Mouse (Mus musculus): ENCODE results near the gene Adipor2. TPM values are rescaled to one million over a fixed set of nuclear protein-coding genes. Genes with fewer than 3 reads are reported as not detected.

Adipor2 gene
- total RNA-seq, 1 experiment, result 59.4 TPM

GRCm38 (mm10) chr6:119405310-119405709 lies 12.2 kb downstream of the Adipor2 start:
- no peak overlapping the region for H3K4me3 ChIP-seq (ENCODE audit: insufficient read depth in 1 of 2, low read depth in 1 of 2, low read length in 2 of 2, poor library complexity in 1 of 2, severe bottlenecking in 1 of 2)
- H3K36me3 ChIP-seq (ENCODE audit: control insufficient read depth, insufficient read depth, low read length, poor library complexity, severe bottlenecking), result peaks cover 14% of the 10 kb centered on the region
- no peak for TF ChIP-seq CHD2 (IDR thresholded peaks at IDR 0.05; ENCODE audit: low read depth, low read length)
- no peak for TF ChIP-seq HCFC1 (IDR thresholded peaks at IDR 0.05; ENCODE audit: borderline replicate concordance, insufficient read depth, low read length)
- no peak for TF ChIP-seq MAFK (IDR thresholded peaks at IDR 0.05; ENCODE audit: insufficient read depth, low read depth, low read length)
- no peak for TF ChIP-seq ZC3H11A (IDR thresholded peaks at IDR 0.05; ENCODE audit: borderline replicate concordance, low read depth, low read length)
- no peak for TF ChIP-seq ZNF384 (IDR thresholded peaks at IDR 0.05; ENCODE audit: low read depth, low read length)
- no peak overlapping the region for H3K9ac ChIP-seq (ENCODE audit: insufficient read depth, low read depth, low read length, poor library complexity, severe bottlenecking)
- H3K9me3 ChIP-seq (ENCODE audit: control insufficient read depth, insufficient read depth, low read depth, low read length), result no peaks in the 10 kb centered on the region
- H3K27ac ChIP-seq (ENCODE audit: insufficient read depth, low read depth, low read length, poor library complexity, severe bottlenecking), result no peak overlapping the region
- H3K4me1 ChIP-seq (ENCODE audit: control insufficient read depth in 2 of 2, insufficient read depth in 2 of 2, low read length in 2 of 2, poor library complexity in 1 of 2), result peaks cover 2 to 15% of the 10 kb centered on the region in 2 experiments; a peak in 2 of 4 replicates
- in situ Hi-C loops (cut with MboI; ENCODE audit: low sequenced_read_pairs in 2 of 2, unreplicated experiment in 2 of 2), result no loop called here
- DNase-seq (ENCODE audit: low read depth, low spot score), result no peak

- no peak for DNase-seq (ENCODE audit: low read depth, low spot score)
- peaks cover 14% of the 10 kb centered on the region for H3K36me3 ChIP-seq (ENCODE audit: control insufficient read depth, insufficient read depth, low read length, poor library complexity, severe bottlenecking)
- in situ Hi-C loops (cut with MboI; ENCODE audit: low sequenced_read_pairs in 2 of 2, unreplicated experiment in 2 of 2), result no loop called here
- no peaks in the 10 kb centered on the region for H3K9me3 ChIP-seq (ENCODE audit: control insufficient read depth, insufficient read depth, low read depth, low read length)
- no peak overlapping the region for H3K9ac ChIP-seq (ENCODE audit: insufficient read depth, low read depth, low read length, poor library complexity, severe bottlenecking)
- no peak overlapping the region for H3K4me3 ChIP-seq (ENCODE audit: insufficient read depth in 1 of 2, low read depth in 1 of 2, low read length in 2 of 2, poor library complexity in 1 of 2, severe bottlenecking in 1 of 2)
- TF ChIP-seq CHD2 (IDR thresholded peaks at IDR 0.05; ENCODE audit: low read depth, low read length), result no peak
- no peak for TF ChIP-seq HCFC1 (IDR thresholded peaks at IDR 0.05; ENCODE audit: borderline replicate concordance, insufficient read depth, low read length)
- no peak for TF ChIP-seq ZNF384 (IDR thresholded peaks at IDR 0.05; ENCODE audit: low read depth, low read length)
- TF ChIP-seq ZC3H11A (IDR thresholded peaks at IDR 0.05; ENCODE audit: borderline replicate concordance, low read depth, low read length), result no peak
- TF ChIP-seq MAFK (IDR thresholded peaks at IDR 0.05; ENCODE audit: insufficient read depth, low read depth, low read length), result no peak
- no peak overlapping the region for H3K27ac ChIP-seq (ENCODE audit: insufficient read depth, low read depth, low read length, poor library complexity, severe bottlenecking)
- H3K4me1 ChIP-seq (ENCODE audit: control insufficient read depth in 2 of 2, insufficient read depth in 2 of 2, low read length in 2 of 2, poor library complexity in 1 of 2), result peaks cover 2 to 15% of the 10 kb centered on the region in 2 experiments; a peak in 2 of 4 replicates
Measured at GRCm38 (mm10) chr6:119404854-119405253, 12.7 kb downstream of the Adipor2 start.

GRCm38 (mm10) chr6:119402976-119403375 lies 14.5 kb downstream of the Adipor2 start:
- H3K27ac ChIP-seq (ENCODE audit: insufficient read depth, low read depth, low read length, poor library complexity, severe bottlenecking), result no peak overlapping the region
- TF ChIP-seq CHD2 (IDR thresholded peaks at IDR 0.05; ENCODE audit: low read depth, low read length) (no peak), HCFC1 (IDR thresholded peaks at IDR 0.05; ENCODE audit: borderline replicate concordance, insufficient read depth, low read length) (no peak), ZC3H11A (IDR thresholded peaks at IDR 0.05; ENCODE audit: borderline replicate concordance, low read depth, low read length) (no peak), ZNF384 (IDR thresholded peaks at IDR 0.05; ENCODE audit: low read depth, low read length) (no peak), MAFK (IDR thresholded peaks at IDR 0.05; ENCODE audit: insufficient read depth, low read depth, low read length) (peak; percentile 63; the same call in 1 of the 2 replicates)
- DNase-seq (ENCODE audit: low read depth, low spot score), result no peak
- H3K4me1 ChIP-seq (ENCODE audit: control insufficient read depth in 2 of 2, insufficient read depth in 2 of 2, low read length in 2 of 2, poor library complexity in 1 of 2), result peaks cover 0 to 7% of the 10 kb centered on the region in 2 experiments; a peak in 2 of 4 replicates
- H3K9me3 ChIP-seq (ENCODE audit: control insufficient read depth, insufficient read depth, low read depth, low read length), result no peaks in the 10 kb centered on the region
- H3K36me3 ChIP-seq (ENCODE audit: control insufficient read depth, insufficient read depth, low read length, poor library complexity, severe bottlenecking), result peaks cover 14% of the 10 kb centered on the region
- no peak overlapping the region for H3K4me3 ChIP-seq (ENCODE audit: insufficient read depth in 1 of 2, low read depth in 1 of 2, low read length in 2 of 2, poor library complexity in 1 of 2, severe bottlenecking in 1 of 2)
- H3K9ac ChIP-seq (ENCODE audit: insufficient read depth, low read depth, low read length, poor library complexity, severe bottlenecking), result no peak overlapping the region
- in situ Hi-C loops (cut with MboI; ENCODE audit: low sequenced_read_pairs in 2 of 2, unreplicated experiment in 2 of 2), result no loop called here

GRCm38 (mm10) chr6:119401545-119402304 lies 15.8 kb downstream of the Adipor2 start:
- H3K9me3 ChIP-seq (ENCODE audit: control insufficient read depth, insufficient read depth, low read depth, low read length), result no peaks in the 10 kb centered on the region
- no peak for DNase-seq (ENCODE audit: low read depth, low spot score)
- peaks cover 0 to 4% of the 10 kb centered on the region in 2 experiments; a peak in 1 of 4 replicates for H3K4me1 ChIP-seq (ENCODE audit: control insufficient read depth in 2 of 2, insufficient read depth in 2 of 2, low read length in 2 of 2, poor library complexity in 1 of 2)
- no peak overlapping the region for H3K27ac ChIP-seq (ENCODE audit: insufficient read depth, low read depth, low read length, poor library complexity, severe bottlenecking)
- H3K9ac ChIP-seq (ENCODE audit: insufficient read depth, low read depth, low read length, poor library complexity, severe bottlenecking), result no peak overlapping the region
- in situ Hi-C loops (cut with MboI; ENCODE audit: low sequenced_read_pairs in 2 of 2, unreplicated experiment in 2 of 2), result no loop called here
- peaks cover 19% of the 10 kb centered on the region for H3K36me3 ChIP-seq (ENCODE audit: control insufficient read depth, insufficient read depth, low read length, poor library complexity, severe bottlenecking)
- no peak overlapping the region for H3K4me3 ChIP-seq (ENCODE audit: insufficient read depth in 1 of 2, low read depth in 1 of 2, low read length in 2 of 2, poor library complexity in 1 of 2, severe bottlenecking in 1 of 2)
- TF ChIP-seq MAFK (IDR thresholded peaks at IDR 0.05; ENCODE audit: insufficient read depth, low read depth, low read length), result no peak
- TF ChIP-seq ZC3H11A (IDR thresholded peaks at IDR 0.05; ENCODE audit: borderline replicate concordance, low read depth, low read length), result no peak
- no peak for TF ChIP-seq ZNF384 (IDR thresholded peaks at IDR 0.05; ENCODE audit: low read depth, low read length)
- no peak for TF ChIP-seq CHD2 (IDR thresholded peaks at IDR 0.05; ENCODE audit: low read depth, low read length)
- TF ChIP-seq HCFC1 (IDR thresholded peaks at IDR 0.05; ENCODE audit: borderline replicate concordance, insufficient read depth, low read length), result no peak
